Mouse (Mus musculus) layer of hippocampus, adult 11-12 months (tissue): ENCODE measurements around the gene Pcp4.
"Not testable (repeated sequence)": the region's sequence is repeated elsewhere in the genome, so short reads cannot be mapped to it uniquely, and the experiment has no call there.

Experiments used
- DNase-seq: peaks from one replicate; pipeline ENCODE4 v3.0.0; 2022; ENCODE audit warnings: low spot score

Pcp4 gene

GRCm38 (mm10) chr16:96467445-96467844 lies at the start of gene Pcp4:
Gene Pcp4, plus strand, starts transcription at chr16:96467606.
- DNase-seq: peak; percentile 92

GRCm38 (mm10) chr16:96425044-96425443 lies 42.4 kb upstream of the Pcp4 start:
- no peak for DNase-seq

GRCm38 (mm10) chr16:96426671-96427070 lies 40.7 kb upstream of the Pcp4 start:
- DNase-seq: no peak

GRCm38 (mm10) chr16:96429046-96429445 lies 38.4 kb upstream of the Pcp4 start:
- no peak for DNase-seq

- no peak for DNase-seq
These were observed 34.1 kb upstream of the Pcp4 start for GRCm38 (mm10) chr16:96433266-96433665.

- no peak for DNase-seq
These were observed 33.2 kb upstream of the Pcp4 start for GRCm38 (mm10) chr16:96434024-96434785.

GRCm38 (mm10) chr16:96438946-96439345 lies 28.5 kb upstream of the Pcp4 start:
- DNase-seq: peak; percentile 23

GRCm38 (mm10) chr16:96439682-96440081 lies 27.7 kb upstream of the Pcp4 start:
- no peak for DNase-seq

- DNase-seq: no peak
These were observed 26.5 kb upstream of the Pcp4 start for GRCm38 (mm10) chr16:96440871-96441270.

- no peak for DNase-seq
These were observed 25.6 kb upstream of the Pcp4 start for GRCm38 (mm10) chr16:96441826-96442225.

GRCm38 (mm10) chr16:96443468-96443867 lies 23.9 kb upstream of the Pcp4 start, which contains the start of gene Itgb2l:
Gene Itgb2l, minus strand, starts transcription at chr16:96443619.
- no peak for DNase-seq

- not testable (repeated sequence) for DNase-seq
These were observed 16.5 kb upstream of the Pcp4 start for GRCm38 (mm10) chr16:96450871-96451270.

GRCm38 (mm10) chr16:96454086-96454485 lies 13.3 kb upstream of the Pcp4 start:
- no peak for DNase-seq

- no peak for DNase-seq
These were observed 9.8 kb upstream of the Pcp4 start for GRCm38 (mm10) chr16:96457612-96458011.

GRCm38 (mm10) chr16:96459356-96459755 lies 8.1 kb upstream of the Pcp4 start:
- DNase-seq: no peak

- no peak for DNase-seq
These were observed 6.6 kb upstream of the Pcp4 start for GRCm38 (mm10) chr16:96460788-96461187.

GRCm38 (mm10) chr16:96468011-96468410 lies 605 bp downstream of the Pcp4 start:
- no peak for DNase-seq

GRCm38 (mm10) chr16:96468698-96469097 lies 1.3 kb downstream of the Pcp4 start:
- DNase-seq: peak; percentile 73

- DNase-seq: peak; percentile 22
These were observed 2.2 kb downstream of the Pcp4 start for GRCm38 (mm10) chr16:96469640-96470039.

GRCm38 (mm10) chr16:96472361-96472760 lies 5.0 kb downstream of the Pcp4 start:
- no peak for DNase-seq

- no peak for DNase-seq
These were observed 5.4 kb downstream of the Pcp4 start for GRCm38 (mm10) chr16:96472816-96473215.

- no peak for DNase-seq
These were observed 6.8 kb downstream of the Pcp4 start for GRCm38 (mm10) chr16:96474185-96474584.

- no peak for DNase-seq
These were observed 14.4 kb downstream of the Pcp4 start for GRCm38 (mm10) chr16:96481791-96482190.
